Mouse (Mus musculus) heart, embryonic 11.5 days (tissue): ENCODE measurements at regions not wholly inside any gene's neighbourhood (a gene's known extent, or its start where the extent isn't known, plus 50 kb on each side); places are given as distances from the start of the nearest gene placed in this dataset.

Experiments
- ATAC-seq: fragments of 200-750 bp; cut with Nextera tagmentation; replicated peaks from 2 replicates; pipeline ENCODE4 v1.8.0; 2017; ENCODE audit warnings: moderate library complexity; ENCODE audit not compliant: insufficient number of reproducible peaks, low FRiP score, low TSS enrichment
- H3K27ac ChIP-seq: fragments of 300-500 bp; sonication (generic); 2 replicates; pipeline ENCODE4 v1.5.1; 2014; ENCODE audit warnings: mild to moderate bottlenecking, low read depth, low read length
- H3K27me3 ChIP-seq: fragments of 300-500 bp; sonication (generic); 2 replicates; pipeline ENCODE4 v1.6.1; 2014; ENCODE audit warnings: mild to moderate bottlenecking, low read length, mixed read lengths; ENCODE audit not compliant: control insufficient read depth, insufficient read depth
- H3K36me3 ChIP-seq: fragments of 300-500 bp; sonication (generic); 2 replicates; pipeline ENCODE4 v1.6.1; 2014; ENCODE audit warnings: mild to moderate bottlenecking, low read length, moderate library complexity, mixed read lengths; ENCODE audit not compliant: control insufficient read depth, insufficient read depth
- H3K4me1 ChIP-seq: fragments of 300-500 bp; sonication (generic); 2 replicates; pipeline ENCODE4 v1.6.1; 2014; ENCODE audit warnings: low read length; ENCODE audit not compliant: control insufficient read depth, insufficient read depth
- H3K4me2 ChIP-seq: fragments of 300-500 bp; sonication (generic); 2 replicates; pipeline ENCODE4 v1.6.1; 2014; ENCODE audit warnings: mild to moderate bottlenecking, moderate library complexity
- H3K4me3 ChIP-seq: fragments of 300-500 bp; sonication (generic); 2 replicates; pipeline ENCODE4 v1.5.1; 2014; ENCODE audit warnings: low read depth, low read length
- H3K9ac ChIP-seq: fragments of 300-500 bp; sonication (generic); 2 replicates; pipeline ENCODE4 v1.6.1; 2014; ENCODE audit warnings: mild to moderate bottlenecking, low read depth, low read length, moderate library complexity
- H3K9me3 ChIP-seq: fragments of 300-500 bp; sonication (generic); replicated peaks from 2 replicates; pipeline ENCODE4 v1.6.1; 2016; ENCODE audit warnings: low read length; ENCODE audit not compliant: control insufficient read depth
- WGBS: fragments of 180-500 bp; shearing (Covaris S2); extraction: QIAGEN DNeasy Blood & Tissue Kit; methylation state at CpG from one replicate; pipeline ENCODE4 v1.1.7; 2014; ENCODE audit not compliant: insufficient replicate concordance; 5-methylcytosine and 5-hydroxymethylcytosine counted together

GRCm38 (mm10) chr14:104264919-104265764 lies 202.7 kb downstream of the Pou4f1 start:
- Histone ChIP-seq H3K4me2 (no peak overlapping the region), H3K36me3 (no peaks in the 10 kb centered on the region), H3K27me3 (no peaks in the 10 kb centered on the region), H3K27ac (no peak overlapping the region), H3K9ac (no peak overlapping the region), H3K4me1 (no peaks in the 10 kb centered on the region), H3K9me3 (no peaks in the 10 kb centered on the region), H3K4me3 (no peak overlapping the region)
- ATAC-seq, result no peak
- 71% methylated on average over 6 of the region's 6 CpGs for WGBS

- no peaks in the 10 kb centered on the region for H3K27me3 ChIP-seq
- no peaks in the 10 kb centered on the region for H3K36me3 ChIP-seq
- H3K27ac ChIP-seq, result no peak overlapping the region
- no peak for ATAC-seq
- no peaks in the 10 kb centered on the region for H3K4me1 ChIP-seq
- no peaks in the 10 kb centered on the region for H3K9me3 ChIP-seq
- no peak overlapping the region for H3K4me3 ChIP-seq
- WGBS, result 71% methylated on average over 5 of the region's 5 CpGs
- no peak overlapping the region for H3K4me2 ChIP-seq
- no peak overlapping the region for H3K9ac ChIP-seq
Observed at GRCm38 (mm10) chr14:104216965-104217364, 250.8 kb downstream of the Pou4f1 start.

- Histone ChIP-seq H3K27me3 (no peaks in the 10 kb centered on the region), H3K9me3 (no peaks in the 10 kb centered on the region), H3K4me1 (no peaks in the 10 kb centered on the region), H3K4me2 (no peak overlapping the region), H3K9ac (no peak overlapping the region), H3K27ac (no peak overlapping the region), H3K36me3 (no peaks in the 10 kb centered on the region), H3K4me3 (no peak overlapping the region)
- 58% methylated on average over 3 of the region's 3 CpGs for WGBS
- ATAC-seq, result no peak
Observed at GRCm38 (mm10) chr14:104210719-104211118, 257.1 kb downstream of the Pou4f1 start.

- Histone ChIP-seq H3K4me2 (no peak overlapping the region), H3K27me3 (no peaks in the 10 kb centered on the region), H3K4me1 (no peaks in the 10 kb centered on the region), H3K4me3 (no peak overlapping the region), H3K9ac (no peak overlapping the region), H3K36me3 (no peaks in the 10 kb centered on the region), H3K9me3 (no peaks in the 10 kb centered on the region), H3K27ac (no peak overlapping the region)
- no peak for ATAC-seq
- WGBS, result 72% methylated on average over 4 of the region's 4 CpGs
Observed at GRCm38 (mm10) chr14:104208855-104209254, 258.9 kb downstream of the Pou4f1 start.

DNA sequence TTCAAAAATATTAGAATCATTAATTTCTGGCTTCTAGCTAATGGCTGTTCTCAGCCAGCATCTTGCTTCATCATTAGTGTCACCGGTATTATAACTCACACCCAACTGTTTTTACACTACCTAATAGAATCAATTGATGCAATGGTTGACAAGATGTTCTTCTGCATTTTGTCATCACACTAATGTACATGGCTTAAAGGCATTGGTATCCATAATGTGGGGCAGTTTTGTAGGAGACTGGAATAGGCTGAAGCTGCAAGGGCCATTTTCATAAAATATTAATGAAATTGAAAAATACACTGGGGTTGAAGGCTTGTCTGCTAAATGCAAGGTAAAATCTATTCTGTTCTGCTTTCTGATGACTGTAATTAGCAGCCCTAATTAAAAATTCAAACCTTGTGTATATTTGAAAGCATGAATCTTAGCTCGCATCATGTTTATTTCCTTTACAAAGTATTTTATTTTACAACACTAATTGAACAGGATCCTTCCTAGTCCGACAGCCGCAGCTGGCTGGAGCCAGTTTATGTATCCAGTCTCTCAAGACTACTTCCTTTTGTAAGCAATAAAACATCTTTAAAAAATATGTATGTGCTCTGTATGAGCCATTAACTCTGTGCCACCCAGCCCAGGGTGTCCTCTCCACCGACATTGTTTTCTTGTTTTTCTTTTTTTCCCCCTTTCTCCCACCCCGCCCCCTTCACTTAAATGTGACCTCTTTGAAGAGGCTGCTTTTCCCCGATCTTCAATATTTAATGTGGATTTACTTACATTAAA lies 259.6 kb downstream of the Pou4f1 start:
- 77% methylated on average over 7 of the region's 7 CpGs for WGBS
- no peak for ATAC-seq
- Histone ChIP-seq H3K4me3 (no peak overlapping the region), H3K4me2 (no peak overlapping the region), H3K9me3 (no peaks in the 10 kb centered on the region), H3K36me3 (no peaks in the 10 kb centered on the region), H3K4me1 (no peaks in the 10 kb centered on the region), H3K9ac (no peak overlapping the region), H3K27ac (no peak overlapping the region), H3K27me3 (no peaks in the 10 kb centered on the region)

GRCm38 (mm10) chr14:104206602-104207001 lies 261.2 kb downstream of the Pou4f1 start:
- Histone ChIP-seq H3K4me3 (no peak overlapping the region), H3K27ac (no peak overlapping the region), H3K4me2 (no peak overlapping the region), H3K9me3 (no peaks in the 10 kb centered on the region), H3K4me1 (no peaks in the 10 kb centered on the region), H3K9ac (no peak overlapping the region), H3K27me3 (no peaks in the 10 kb centered on the region), H3K36me3 (no peaks in the 10 kb centered on the region)
- no peak for ATAC-seq
- WGBS, result 67% methylated on average over 2 of the region's 2 CpGs

GRCm38 (mm10) chr14:104203239-104203986 lies 264.4 kb downstream of the Pou4f1 start:
- no peak overlapping the region for H3K9ac ChIP-seq
- no peak overlapping the region for H3K4me2 ChIP-seq
- WGBS, result 71% methylated on average over 17 of the region's 17 CpGs

DNA sequence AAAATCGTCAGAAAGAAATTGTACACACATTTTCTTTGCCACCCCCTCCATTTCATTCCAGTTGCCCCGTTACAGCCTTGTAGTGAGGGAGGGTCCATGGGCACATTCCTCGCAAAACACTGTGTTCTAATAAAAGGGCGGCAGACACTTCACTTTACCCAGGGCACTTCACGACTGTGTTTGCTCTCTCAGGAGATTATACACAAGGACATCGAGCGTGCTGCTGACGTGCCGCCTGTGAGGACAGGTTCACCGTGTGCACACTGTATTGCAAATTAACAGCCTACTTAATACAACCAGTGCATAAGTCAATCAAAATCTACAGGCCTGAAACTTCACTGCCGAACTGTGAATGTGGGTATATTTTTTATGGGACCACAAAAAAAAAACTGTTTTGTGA lies 274.6 kb downstream of the Pou4f1 start:
- H3K4me2 ChIP-seq, result no peak overlapping the region
- H3K27me3 ChIP-seq, result no peaks in the 10 kb centered on the region
- H3K4me3 ChIP-seq, result no peak overlapping the region
- no peaks in the 10 kb centered on the region for H3K4me1 ChIP-seq
- ATAC-seq, result no peak
- 66% methylated on average over 11 of the region's 11 CpGs for WGBS
- no peaks in the 10 kb centered on the region for H3K9me3 ChIP-seq
- H3K9ac ChIP-seq, result no peak overlapping the region
- no peaks in the 10 kb centered on the region for H3K36me3 ChIP-seq
- no peak overlapping the region for H3K27ac ChIP-seq

More at GRCm38 (mm10) chr14:104203239-104203986, 264.4 kb downstream of the Pou4f1 start:
- no peaks in the 10 kb centered on the region for H3K36me3 ChIP-seq
- H3K4me1 ChIP-seq, result no peaks in the 10 kb centered on the region
- ATAC-seq, result no peak
- no peak overlapping the region for H3K4me3 ChIP-seq
- H3K9me3 ChIP-seq, result no peaks in the 10 kb centered on the region
- H3K27ac ChIP-seq, result no peak overlapping the region
- no peaks in the 10 kb centered on the region for H3K27me3 ChIP-seq
